Mouse (Mus musculus): ENCODE results near the gene Mthfr. TPM values are rescaled to one million over a fixed set of nuclear protein-coding genes. Genes with fewer than 3 reads are reported as not detected.
A peak's percentile ranks its signal among the peaks of the same experiment; 100 is the strongest.

Mthfr gene
- total and polyA plus RNA-seq, 2 experiments = 4.1 to 11.8 TPM

DNA sequence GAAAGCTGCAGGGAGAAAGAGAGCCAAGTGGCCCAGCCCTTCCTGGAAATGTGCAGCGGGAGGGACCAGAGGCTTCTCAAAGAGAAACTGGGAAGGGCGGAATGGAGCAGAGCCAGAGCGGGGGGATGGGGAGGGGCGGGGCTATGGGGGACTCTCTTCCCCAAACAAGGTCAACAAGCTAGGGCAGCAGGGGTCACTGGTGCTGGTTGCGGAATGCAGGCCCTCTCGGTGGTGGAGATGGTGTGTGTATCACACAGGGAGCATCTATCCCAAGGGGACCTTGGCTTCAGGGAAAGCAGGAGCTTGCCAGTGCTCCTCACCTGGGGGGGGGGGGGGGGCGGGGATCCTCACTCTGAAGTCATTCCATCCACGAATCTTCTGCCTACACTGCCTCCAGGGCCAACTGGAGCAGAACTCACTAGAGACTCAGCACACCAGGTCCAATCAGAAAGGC, 45.4 kb downstream of the Mthfr start:
- Histone ChIP-seq H3K27me3 (ENCODE audit: control insufficient read depth, insufficient read depth, low read length) (no peaks in the 10 kb centered on the region), H3K27ac (replicated peaks; ENCODE audit: insufficient read depth, low read depth, low read length) (peak overlapping the region; percentile 30), H3K4me3 (ENCODE audit: insufficient read depth, low read depth, low read length) (no peak overlapping the region), H3K36me3 (ENCODE audit: control insufficient read depth, insufficient read depth, low read length) (no peaks in the 10 kb centered on the region), H3K79me2 (ENCODE audit: control insufficient read depth, insufficient read depth, low read length) (no peaks in the 10 kb centered on the region), H3K4me1 (ENCODE audit: control insufficient read depth, insufficient read depth, low read length) (no peaks in the 10 kb centered on the region), H3K9ac (ENCODE audit: low read depth, low read length) (no peak overlapping the region)
- TF ChIP-seq POLR2A (IDR thresholded peaks at IDR 0.05; ENCODE audit: extremely low read depth, insufficient read depth, low read length) (no peak), CTCF (IDR thresholded peaks at IDR 0.05; ENCODE audit: low read depth, low read length) (no peak)
- 33% methylated on average over 8 of the region's 8 CpGs for WGBS
- peak; percentile 16 for DNase-seq (ENCODE audit: extremely low read depth, low read depth, low spot score)

DNA sequence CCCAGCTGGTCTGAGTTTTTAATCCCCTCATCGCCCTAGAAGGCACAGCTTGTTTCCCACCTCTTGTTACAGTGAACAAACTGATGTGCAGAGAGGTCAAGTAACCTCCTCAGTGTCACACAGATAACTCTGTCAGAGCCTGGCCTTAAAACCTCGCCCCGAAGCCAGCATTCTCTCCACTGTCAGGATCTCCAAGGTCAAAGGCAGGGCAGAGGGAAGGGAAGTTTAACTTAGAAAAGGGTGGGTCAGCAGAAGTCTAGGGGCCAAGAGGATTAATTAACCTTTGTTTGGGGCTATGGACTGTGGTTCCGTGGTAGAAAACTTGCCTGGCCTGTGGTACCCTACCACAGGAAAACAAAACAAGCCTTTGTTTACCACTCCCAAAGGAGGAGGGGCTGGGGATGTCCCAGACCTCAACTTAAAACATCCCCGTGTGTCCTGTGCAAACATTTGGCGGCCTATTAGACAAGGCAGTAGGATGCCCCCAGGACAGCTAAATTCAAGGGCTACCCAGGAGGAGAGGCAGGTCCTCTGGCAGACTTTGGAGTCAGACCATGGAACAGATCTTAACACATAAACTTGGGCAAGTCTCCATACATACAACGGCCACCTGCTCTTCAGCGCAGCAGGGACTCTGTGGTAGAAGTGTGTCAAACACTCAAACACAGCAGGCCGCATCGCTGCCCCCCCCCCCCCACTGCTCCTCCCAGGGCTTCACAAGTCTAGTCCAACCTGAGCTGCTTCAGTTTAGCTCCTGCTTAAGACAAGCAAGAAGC, 46.4 kb downstream of the Mthfr start:
- Histone ChIP-seq H3K27ac (replicated peaks; ENCODE audit: insufficient read depth, low read depth, low read length) (peak overlapping the region; percentile 37), H3K36me3 (ENCODE audit: control insufficient read depth, insufficient read depth, low read length) (no peaks in the 10 kb centered on the region), H3K27me3 (ENCODE audit: control insufficient read depth, insufficient read depth, low read length) (no peaks in the 10 kb centered on the region), H3K9ac (ENCODE audit: low read depth, low read length) (no peak overlapping the region), H3K4me3 (ENCODE audit: insufficient read depth, low read depth, low read length) (no peak overlapping the region), H3K4me1 (ENCODE audit: control insufficient read depth, insufficient read depth, low read length) (no peaks in the 10 kb centered on the region), H3K79me2 (ENCODE audit: control insufficient read depth, insufficient read depth, low read length) (no peaks in the 10 kb centered on the region)
- DNase-seq (ENCODE audit: extremely low read depth, low read depth, low spot score) = peak; percentile 17
- no peak for TF ChIP-seq POLR2A (IDR thresholded peaks at IDR 0.05; ENCODE audit: extremely low read depth, insufficient read depth, low read length)
- no peak for TF ChIP-seq CTCF (IDR thresholded peaks at IDR 0.05; ENCODE audit: low read depth, low read length)
- WGBS = 60% methylated on average over 10 of the region's 10 CpGs

DNA sequence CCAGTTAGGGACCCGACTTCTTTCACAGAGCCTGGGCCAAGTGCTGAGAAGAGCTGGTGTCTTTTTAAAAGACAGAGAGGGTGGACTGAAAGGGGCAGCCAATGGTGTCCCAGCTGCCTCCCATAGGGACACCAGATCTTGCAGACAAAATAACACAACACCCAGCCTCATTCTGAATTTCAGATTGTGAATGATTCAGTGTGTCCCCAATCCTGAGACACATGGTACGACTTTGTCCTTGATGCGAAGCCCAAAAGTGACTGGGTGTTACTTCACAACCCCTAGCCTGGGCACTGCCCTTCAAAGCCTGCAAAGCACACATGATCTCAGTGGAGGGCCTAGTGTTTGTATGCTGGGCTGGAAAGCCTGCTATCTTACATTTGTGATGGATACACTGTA, 47.0 kb downstream of the Mthfr start:
- no peak for DNase-seq (ENCODE audit: extremely low read depth, low read depth, low spot score)
- Histone ChIP-seq H3K4me1 (ENCODE audit: control insufficient read depth, insufficient read depth, low read length) (no peaks in the 10 kb centered on the region), H3K79me2 (ENCODE audit: control insufficient read depth, insufficient read depth, low read length) (no peaks in the 10 kb centered on the region), H3K9ac (ENCODE audit: low read depth, low read length) (no peak overlapping the region), H3K27ac (replicated peaks; ENCODE audit: insufficient read depth, low read depth, low read length) (peak overlapping the region; percentile 37; the same call in 1 of the 2 replicates), H3K27me3 (ENCODE audit: control insufficient read depth, insufficient read depth, low read length) (no peaks in the 10 kb centered on the region), H3K4me3 (ENCODE audit: insufficient read depth, low read depth, low read length) (no peak overlapping the region), H3K36me3 (ENCODE audit: control insufficient read depth, insufficient read depth, low read length) (no peaks in the 10 kb centered on the region)
- TF ChIP-seq CTCF (IDR thresholded peaks at IDR 0.05; ENCODE audit: low read depth, low read length) = no peak
- TF ChIP-seq POLR2A (IDR thresholded peaks at IDR 0.05; ENCODE audit: extremely low read depth, insufficient read depth, low read length) = no peak
- WGBS = 84% methylated on average over 3 of the region's 3 CpGs

DNA sequence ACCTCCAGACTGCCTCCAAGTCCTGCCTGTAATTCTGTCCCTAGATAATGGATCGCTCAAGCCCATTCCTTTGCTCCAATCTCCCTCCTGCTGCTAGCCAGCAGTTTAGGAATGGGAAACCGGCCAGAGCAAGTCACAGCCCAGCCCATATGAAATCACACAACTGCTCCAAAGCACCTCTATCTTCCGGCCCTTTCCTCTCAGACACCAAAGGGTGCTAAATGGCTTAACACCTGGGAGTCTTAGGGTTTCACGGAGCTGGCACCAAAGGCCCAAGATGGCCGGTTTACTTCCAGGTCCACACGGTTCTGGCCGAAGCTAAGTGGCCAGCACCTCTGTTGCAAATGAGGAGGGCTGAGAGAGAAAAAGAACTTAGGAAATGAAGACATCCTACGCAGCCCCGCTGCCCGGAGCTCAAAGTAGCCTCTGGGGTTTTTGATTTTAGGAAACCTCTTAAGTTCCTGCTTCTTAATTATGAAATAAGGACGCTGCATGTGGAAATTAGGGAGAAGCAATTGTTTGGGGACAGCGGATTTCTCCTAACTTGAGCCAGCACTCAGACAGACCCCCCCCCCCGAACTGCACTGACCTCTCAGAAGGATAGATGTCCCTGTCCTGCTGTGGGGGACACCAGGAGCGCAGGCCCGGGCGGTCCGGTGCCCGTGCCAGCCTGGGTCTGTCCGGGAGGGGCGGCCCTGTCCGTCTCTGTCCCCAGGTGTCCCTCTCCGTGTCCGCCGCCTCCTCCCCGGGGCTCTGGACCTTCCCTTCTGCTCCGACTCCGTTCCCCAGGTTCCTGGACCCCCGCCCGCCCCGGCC, 48.4 kb downstream of the Mthfr start:
- H3K36me3 ChIP-seq (ENCODE audit: control insufficient read depth, insufficient read depth, low read length) = no peaks in the 10 kb centered on the region
- no peaks in the 10 kb centered on the region for H3K27me3 ChIP-seq (ENCODE audit: control insufficient read depth, insufficient read depth, low read length)
- no peaks in the 10 kb centered on the region for H3K79me2 ChIP-seq (ENCODE audit: control insufficient read depth, insufficient read depth, low read length)
- H3K9ac ChIP-seq (ENCODE audit: low read depth, low read length) = peak overlapping the region; percentile 78
- peak overlapping the region; percentile 43 for H3K27ac ChIP-seq (replicated peaks; ENCODE audit: insufficient read depth, low read depth, low read length)
- TF ChIP-seq POLR2A (IDR thresholded peaks at IDR 0.05; ENCODE audit: extremely low read depth, insufficient read depth, low read length) (no peak), CTCF (IDR thresholded peaks at IDR 0.05; ENCODE audit: low read depth, low read length) (no peak)
- 30% methylated on average over 30 of the region's 30 CpGs for WGBS
- no peak for DNase-seq (ENCODE audit: extremely low read depth, low read depth, low spot score)
- peak overlapping the region; percentile 71 for H3K4me3 ChIP-seq (ENCODE audit: insufficient read depth, low read depth, low read length)
- H3K4me1 ChIP-seq (ENCODE audit: control insufficient read depth, insufficient read depth, low read length) = no peaks in the 10 kb centered on the region

DNA sequence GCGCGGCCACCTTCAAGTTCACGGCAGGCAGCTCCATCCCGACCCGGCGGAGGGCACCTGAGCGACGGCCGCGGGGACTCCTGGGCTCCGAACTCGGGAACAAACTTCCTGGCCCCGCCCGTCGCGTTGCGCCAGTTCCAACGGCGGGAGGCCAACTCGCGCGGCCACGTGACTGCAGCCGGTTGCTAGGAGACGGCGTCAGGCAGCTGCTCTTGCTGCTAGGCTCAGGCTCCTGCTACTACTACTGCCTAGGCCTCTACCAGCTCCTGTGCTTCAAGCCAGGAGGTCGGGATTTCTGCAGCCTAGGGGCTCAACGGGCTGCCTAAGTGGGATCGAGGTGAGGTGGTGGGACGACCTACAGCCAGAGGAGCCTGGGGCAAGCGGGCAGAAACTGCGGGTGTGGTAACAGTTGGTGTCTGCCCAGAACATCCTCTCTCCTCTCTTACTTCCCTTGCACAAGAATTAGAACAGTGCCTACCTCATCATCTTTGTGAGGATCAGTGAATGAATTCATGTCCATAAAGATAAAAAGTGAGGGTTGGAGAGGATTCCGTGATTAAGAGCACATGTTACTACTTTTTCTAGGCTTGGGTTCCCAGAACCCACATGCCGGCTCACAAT, 49.1 kb downstream of the Mthfr start, which contains the start of gene Agtrap:
Gene Agtrap (minus strand): TSS at position 125 of the 621 bp plus-strand sequence.
- Histone ChIP-seq H3K27ac (replicated peaks; ENCODE audit: insufficient read depth, low read depth, low read length) (peak within 1 kb of the TSS; percentile 43), H3K27me3 (ENCODE audit: control insufficient read depth, insufficient read depth, low read length) (no peaks in the 10 kb centered on the region), H3K36me3 (ENCODE audit: control insufficient read depth, insufficient read depth, low read length) (no peaks in the 10 kb centered on the region), H3K4me1 (ENCODE audit: control insufficient read depth, insufficient read depth, low read length) (no peaks in the 10 kb centered on the region), H3K4me3 (ENCODE audit: insufficient read depth, low read depth, low read length) (peak within 1 kb of the TSS; percentile 71), H3K9ac (ENCODE audit: low read depth, low read length) (peak within 1 kb of the TSS; percentile 78), H3K79me2 (ENCODE audit: control insufficient read depth, insufficient read depth, low read length) (no peaks in the 10 kb centered on the region)
- 10% methylated on average over 34 of the region's 34 CpGs for WGBS
- peak; percentile 70 for DNase-seq (ENCODE audit: extremely low read depth, low read depth, low spot score)
- no peak for TF ChIP-seq POLR2A (IDR thresholded peaks at IDR 0.05; ENCODE audit: extremely low read depth, insufficient read depth, low read length)
- TF ChIP-seq CTCF (IDR thresholded peaks at IDR 0.05; ENCODE audit: low read depth, low read length) = no peak
